ENCODE assay signal across 8 mouse cellular contexts in the genomic region with DNA sequence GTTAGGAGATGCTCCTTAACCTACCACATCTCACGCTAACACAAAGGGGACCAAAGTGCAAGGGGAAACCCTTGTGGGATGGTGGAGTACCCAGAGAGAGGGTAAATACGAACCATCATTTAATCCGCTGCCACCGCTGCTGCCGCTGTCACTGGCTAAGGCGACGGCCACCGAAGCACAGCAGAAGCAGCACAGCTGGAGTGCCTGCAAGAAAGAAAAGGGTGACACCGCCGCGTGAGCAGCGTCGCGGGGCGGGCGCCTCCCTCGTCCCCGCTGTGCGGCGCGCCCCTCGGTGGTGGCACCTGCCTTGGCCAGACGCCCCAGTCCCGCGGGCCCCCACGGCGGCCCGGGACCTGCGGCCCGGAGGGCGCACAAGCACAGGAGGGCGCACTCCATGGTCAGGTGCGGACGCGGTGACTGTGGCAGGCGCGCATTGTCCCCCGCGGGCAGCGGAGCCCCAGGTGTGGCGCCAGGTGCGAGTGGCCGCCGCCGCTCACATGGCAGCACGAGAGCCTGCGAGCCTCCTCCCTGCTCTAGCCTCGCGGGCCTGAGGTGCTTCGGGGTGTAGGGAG. TPM values are rescaled to one million over a fixed set of nuclear protein-coding genes. Genes with fewer than 3 reads are reported as not detected.
DNase-seq lines count a peak whose midpoint lies in the region; ATAC-seq and TF ChIP-seq lines count a peak whose summit lies in the region.

No protein-coding gene starts in this region.

- ATAC-seq in lung, embryonic 16.5 days (ENCODE audit: low read depth) = peak; percentile 59
- ATAC-seq in intestine, postnatal 0 days = no peak

- peak overlapping the region; percentile 82 for H3K4me3 ChIP-seq in cerebellum, adult 2 months (replicated peaks; ENCODE audit: insufficient read depth, low read depth, low read length)
- peak overlapping the region; percentile 57 for H3K4me3 ChIP-seq in lung, embryonic 16.5 days (ENCODE audit: low read length)
- H3K4me3 ChIP-seq in lung, adult 2 months (replicated peaks; ENCODE audit: extremely low read depth, low read depth, low read length) = no peak overlapping the region
- peak overlapping the region; percentile 33 for H3K4me3 ChIP-seq in intestine, postnatal 0 days (ENCODE audit: low read depth, low read length)

- peak overlapping the region; percentile 91 for H3K27ac ChIP-seq in cerebellum, adult 2 months (ENCODE audit: insufficient read depth, low read length)
- peak overlapping the region; percentile 78 for H3K27ac ChIP-seq in lung, embryonic 16.5 days (ENCODE audit: low read length)
- H3K27ac ChIP-seq in intestine, postnatal 0 days (ENCODE audit: low read depth, low read length) = no peak overlapping the region

- WGBS in cerebellum, adult 2 months = 1% methylated on average over 49 of the region's 50 CpGs
- under 1% methylated on average over 47 of the region's 50 CpGs for WGBS in lung, embryonic 16.5 days
- WGBS in lung, adult 2 months = 1% methylated on average over 49 of the region's 50 CpGs
- WGBS in intestine, postnatal 0 days = 1% methylated on average over 48 of the region's 50 CpGs

- TF ChIP-seq CTCF in cerebellum, adult 2 months (IDR thresholded peaks at IDR 0.05; ENCODE audit: borderline replicate concordance, insufficient read depth, low read depth, low read length) = no peak
- TF ChIP-seq CTCF in lung, adult 2 months (IDR thresholded peaks at IDR 0.05; ENCODE audit: insufficient read depth, low read length) = no peak
- no peak for TF ChIP-seq CTCF in intestine, postnatal 0 days (IDR thresholded peaks at IDR 0.05; ENCODE audit: low read depth)

- H3K36me3 ChIP-seq in lung, embryonic 16.5 days (ENCODE audit: control insufficient read depth, insufficient read depth, low read length) = no peaks in the 10 kb centered on the region
- no peaks in the 10 kb centered on the region for H3K36me3 ChIP-seq in intestine, postnatal 0 days (ENCODE audit: control insufficient read depth, insufficient read depth)

- H3K27me3 ChIP-seq in cerebellum, adult 2 months (ENCODE audit: control insufficient read depth, insufficient read depth, low read length) = no peaks in the 10 kb centered on the region
- H3K27me3 ChIP-seq in lung, embryonic 16.5 days (ENCODE audit: control insufficient read depth, insufficient read depth, low read depth, low read length) = peaks cover 37% of the 10 kb centered on the region
- peaks cover 22% of the 10 kb centered on the region for H3K27me3 ChIP-seq in intestine, postnatal 0 days (replicated peaks; ENCODE audit: control insufficient read depth, insufficient read depth, low read length)

- TF ChIP-seq POLR2A in cerebellum, adult 2 months (IDR thresholded peaks at IDR 0.05; ENCODE audit: borderline replicate concordance, insufficient read depth, low read length) = no peak
- no peak for TF ChIP-seq POLR2A in lung, adult 2 months (IDR thresholded peaks at IDR 0.05; ENCODE audit: borderline replicate concordance, extremely low read depth, low read depth, low read length)

- DNase-seq in cerebellum, adult 2 months = no peak
- no peak for DNase-seq in cerebellum, postnatal 4 days (ENCODE audit: low spot score in 2 of 2)
- DNase-seq in lung, adult 2 months = no peak
- peak; percentile 49 for DNase-seq in retina, postnatal 1 day
- no peak for DNase-seq in thymus, postnatal 25 days
- DNase-seq in natural killer cell, adult 2 months (ENCODE audit: low spot score in 2 of 2) = no peak

- peak overlapping the region; percentile 85 for H3K4me2 ChIP-seq in lung, embryonic 16.5 days (ENCODE audit: low read depth, low read length)
- H3K4me2 ChIP-seq in intestine, postnatal 0 days (replicated peaks; ENCODE audit: low read depth) = peak overlapping the region; percentile 71

- H3K9me3 ChIP-seq in lung, embryonic 16.5 days (ENCODE audit: control insufficient read depth, low read length) = peaks cover 4% of the 10 kb centered on the region; the same call in 1 of the 2 replicates
- H3K9me3 ChIP-seq in intestine, postnatal 0 days (ENCODE audit: control insufficient read depth) = no peaks in the 10 kb centered on the region

- peaks cover 4% of the 10 kb centered on the region; the same call in 1 of the 2 replicates for H3K4me1 ChIP-seq in cerebellum, adult 2 months (ENCODE audit: control insufficient read depth, insufficient read depth, low read length)
- no peaks in the 10 kb centered on the region; the same call in none of the 2 replicates for H3K4me1 ChIP-seq in lung, embryonic 16.5 days (replicated peaks; ENCODE audit: control insufficient read depth, insufficient read depth, low read length)
- H3K4me1 ChIP-seq in lung, adult 2 months (ENCODE audit: control insufficient read depth, insufficient read depth, low read length) = peaks cover 2% of the 10 kb centered on the region; the same call in 1 of the 2 replicates
- H3K4me1 ChIP-seq in intestine, postnatal 0 days (replicated peaks; ENCODE audit: control insufficient read depth, insufficient read depth, low read length) = no peaks in the 10 kb centered on the region

- peak overlapping the region; percentile 62 for H3K9ac ChIP-seq in lung, embryonic 16.5 days (ENCODE audit: low read length)
- H3K9ac ChIP-seq in intestine, postnatal 0 days (ENCODE audit: low read depth, low read length) = no peak overlapping the region

RNA-seq across cellular contexts. Expression of gene Adamts18, which starts 0.4 kb away (rescaled TPM):
- 9.6 and 12.3 TPM in 2 replicates for polyA plus RNA-seq in cerebellum, adult 2 months (2012; rRNA removed)
- 8.4 and 9.0 TPM in 2 replicates for polyA plus RNA-seq in lung, embryonic 16.5 days (2015; fragmentation: Nextera tagmentation; extraction: Ambion mirVana)
- polyA plus RNA-seq in lung, adult 2 months (2012; rRNA removed) = 0.06 TPM in 1 of 2 replicates, not detected in the other
- 0.17 TPM in 2 replicates for polyA plus RNA-seq in intestine, postnatal 0 days (2015; fragmentation: Nextera tagmentation; extraction: Ambion mirVana)
